Mouse (Mus musculus) cerebellum, adult 2 months (tissue): ENCODE measurements around the gene Vdac2.

Source experiments
- CTCF ChIP-seq: fragments of 200-500 bp; IDR thresholded peaks from 2 replicates; pipeline ENCODE4 v1.5.1; 2011; ENCODE audit warnings: low read depth, mild to moderate bottlenecking, control low read depth, low read length, moderate library complexity, borderline replicate concordance; ENCODE audit not compliant: insufficient read depth
- POLR2A ChIP-seq: fragments of 200-500 bp; IDR thresholded peaks from 2 replicates; pipeline ENCODE4 v1.6.1; 2011; ENCODE audit warnings: low read length, control low read depth, borderline replicate concordance; ENCODE audit not compliant: insufficient read depth

DNA sequence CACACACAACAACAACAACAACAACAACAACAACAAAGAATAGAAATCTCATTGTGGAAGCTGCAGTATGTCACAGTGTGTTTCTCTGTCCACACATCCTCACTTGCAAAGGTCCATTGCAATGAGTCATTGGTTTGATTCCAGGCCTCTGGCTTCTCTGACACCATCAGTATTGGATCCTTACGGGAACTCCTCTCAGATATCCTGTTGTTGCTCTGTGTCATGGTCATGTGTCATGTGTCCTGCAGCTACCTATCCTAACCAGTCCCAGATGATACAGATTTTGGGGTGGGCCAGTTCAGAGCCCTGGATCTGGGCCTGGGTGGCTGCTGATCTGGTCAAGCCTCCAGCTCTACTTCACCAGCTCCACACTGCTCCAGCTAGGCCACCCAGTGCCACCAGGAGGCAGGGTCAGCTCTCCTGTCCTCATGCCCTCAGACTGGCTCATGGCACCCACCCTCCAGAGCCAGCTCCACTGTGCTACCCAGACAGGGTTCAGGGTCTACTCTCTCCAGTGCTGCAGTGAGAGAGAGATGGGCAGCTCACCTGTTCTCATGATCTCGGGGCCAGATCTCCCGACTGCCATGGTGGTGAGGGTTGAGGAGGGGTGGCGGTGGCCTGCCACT is 4.0 kb upstream of the Vdac2 start:
- TF ChIP-seq CTCF, result no peak
- no peak for TF ChIP-seq POLR2A
